Mouse (Mus musculus) granulocyte monocyte progenitor cell, adult 5-6 weeks (primary cell): ENCODE measurements at regions not wholly inside any gene's neighbourhood (a gene's known extent, or its start where the extent isn't known, plus 50 kb on each side); places are given as distances from the start of the nearest gene placed in this dataset.

ENCODE experiments used
- ATAC-seq: replicated peaks from 2 replicates; pipeline ENCODE4 v1.8.0; 2016; ENCODE audit warnings: mild to moderate bottlenecking, moderate TSS enrichment, inconsistent platforms; ENCODE audit not compliant: poor library complexity, severe bottlenecking

DNA sequence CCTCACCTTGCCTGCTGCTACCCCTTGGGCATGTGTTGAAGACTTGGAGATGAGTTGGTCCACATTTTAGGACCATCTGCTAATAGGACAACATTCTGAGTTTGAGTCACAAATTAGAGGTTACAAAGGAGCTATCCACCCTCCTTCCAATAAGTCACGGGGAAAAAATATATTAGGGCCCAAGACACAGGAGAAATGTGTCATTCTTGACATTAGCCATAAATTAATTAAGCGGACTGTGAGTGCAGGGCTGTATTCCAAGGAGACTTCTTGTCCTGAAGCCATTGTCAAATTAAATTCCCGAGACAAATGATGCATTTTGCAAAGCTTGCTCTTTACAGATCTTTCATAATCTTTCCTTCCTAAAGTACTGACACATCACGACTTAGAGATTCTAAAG is 79.2 kb downstream of the 1700020N01Rik start:
- no peak for ATAC-seq

GRCm38 (mm10) chr10:21672666-21673065 is 79.7 kb downstream of the 1700020N01Rik start:
- no peak for ATAC-seq

- ATAC-seq, result no peak
These were observed 80.9 kb downstream of the 1700020N01Rik start for GRCm38 (mm10) chr10:21673831-21674230.

DNA sequence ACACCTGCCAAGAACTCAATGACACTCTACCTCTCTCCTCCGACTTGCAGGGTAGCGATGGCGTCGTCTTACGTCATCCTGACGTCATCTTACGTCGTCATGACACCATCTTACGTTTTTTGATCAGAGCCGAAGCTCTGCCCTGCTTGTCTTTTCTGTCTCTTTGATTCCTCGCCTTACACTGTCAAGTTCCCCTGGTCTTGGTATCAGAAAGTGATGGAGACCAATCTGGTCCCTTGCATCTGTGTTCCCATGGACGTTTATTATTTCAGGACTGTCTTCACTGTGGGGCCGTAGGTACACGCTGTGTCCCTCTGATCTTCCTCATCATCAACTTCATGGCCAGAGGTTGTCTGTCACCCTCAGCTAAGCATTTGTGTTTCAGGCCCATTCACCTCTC is 82.8 kb downstream of the 1700020N01Rik start:
- no peak for ATAC-seq

DNA sequence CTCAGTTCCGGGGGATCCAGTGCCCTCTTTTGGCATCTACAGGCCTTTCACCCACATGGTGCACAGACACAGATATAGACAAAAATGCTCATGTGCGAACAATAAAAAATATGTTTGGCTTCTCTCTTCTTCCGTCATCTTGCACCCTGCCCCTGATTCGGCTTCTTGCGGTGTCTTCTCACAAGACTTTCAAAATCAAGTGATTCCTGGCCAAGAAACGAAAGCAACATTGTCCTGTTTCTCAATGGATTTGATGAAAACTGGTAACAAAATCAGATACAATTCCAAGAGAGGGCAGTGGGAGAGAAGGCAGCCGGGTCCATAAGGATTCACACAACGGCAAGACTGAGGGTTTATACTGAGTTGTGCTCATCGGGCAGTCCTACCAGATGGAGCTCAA is 85.0 kb downstream of the 1700020N01Rik start:
- ATAC-seq, result no peak

- ATAC-seq, result peak; percentile 83
These were observed 85.4 kb downstream of the 1700020N01Rik start for GRCm38 (mm10) chr10:21678372-21678771.

GRCm38 (mm10) chr10:21678811-21679451 is 86.0 kb downstream of the 1700020N01Rik start:
- ATAC-seq, result peak; percentile 65

DNA sequence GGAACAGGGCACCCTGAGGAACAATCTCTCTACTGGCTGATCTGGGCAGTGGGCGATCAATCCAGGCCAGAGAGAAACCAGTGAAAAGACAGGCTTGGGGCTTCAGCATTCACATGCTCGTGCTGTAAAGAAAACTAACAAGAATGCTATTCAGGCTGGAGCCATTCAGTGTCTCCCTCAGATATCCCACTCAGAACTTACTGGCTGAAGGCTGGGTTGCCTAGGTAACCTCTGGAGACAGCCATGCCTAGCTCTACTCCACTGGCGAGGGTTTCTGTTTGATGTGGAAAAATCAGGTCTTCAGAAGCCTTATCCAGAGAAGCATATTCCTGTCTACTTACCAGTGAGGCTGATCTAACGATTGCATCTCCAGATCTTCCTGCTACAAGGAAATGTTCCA is 87.8 kb downstream of the 1700020N01Rik start:
- ATAC-seq, result no peak

DNA sequence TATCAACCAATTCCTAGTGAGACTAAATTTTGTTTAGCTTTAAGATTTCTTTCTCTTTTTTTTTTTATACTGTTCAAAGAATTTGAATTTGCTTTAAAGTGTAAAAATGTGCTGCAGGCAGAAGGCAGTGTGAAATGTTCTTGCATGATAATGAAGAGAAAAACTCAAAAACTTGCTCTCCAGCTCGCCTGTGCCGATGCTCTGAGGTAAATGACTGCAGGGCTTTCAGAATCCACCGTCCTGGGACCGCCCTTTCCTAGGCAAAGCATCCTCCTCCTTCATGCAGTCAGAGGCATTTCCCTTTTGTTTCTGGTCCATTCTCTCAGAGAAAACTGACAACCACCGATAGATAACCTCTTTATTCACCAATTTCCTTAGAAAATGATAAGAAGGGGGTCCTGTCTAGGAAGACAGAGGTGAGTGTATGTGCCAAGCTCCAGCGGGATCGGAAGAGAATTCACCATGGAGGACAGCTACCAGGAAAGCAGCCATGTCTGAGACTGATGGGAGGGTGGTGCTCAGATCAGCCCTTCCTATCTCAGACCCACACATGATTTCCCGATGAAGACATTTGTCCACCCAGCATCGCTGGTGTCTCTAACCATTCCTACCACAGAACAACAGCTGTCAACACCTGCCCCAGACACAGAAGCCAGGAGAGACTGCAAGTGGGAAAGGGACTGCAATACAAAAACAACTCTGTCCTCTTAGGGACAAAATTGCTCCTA is 91.5 kb downstream of the 1700020N01Rik start:
- ATAC-seq, result no peak

- no peak for ATAC-seq
These were observed 92.3 kb downstream of the 1700020N01Rik start for GRCm38 (mm10) chr10:21685122-21685798.

- no peak for ATAC-seq
These were observed 93.1 kb downstream of the 1700020N01Rik start for GRCm38 (mm10) chr10:21686060-21686459.

DNA sequence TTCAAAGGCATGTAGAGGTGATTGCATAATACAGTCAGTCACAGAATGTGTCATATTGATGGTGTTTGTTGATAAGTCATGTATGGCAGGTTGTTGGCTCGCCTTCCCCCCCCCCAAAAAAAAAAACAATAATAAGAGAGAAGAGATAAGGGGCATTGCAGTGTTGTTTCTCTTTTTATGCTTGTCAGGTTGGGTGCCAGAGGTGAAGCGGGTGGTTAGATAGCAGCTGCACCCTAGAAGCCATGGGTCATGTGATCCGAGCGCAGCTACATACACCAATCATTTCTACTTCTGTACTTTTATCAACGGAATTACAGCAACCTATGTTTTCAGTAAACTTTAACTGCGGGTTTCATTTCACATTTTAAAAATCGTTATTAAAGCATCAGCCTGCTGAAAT is 94.5 kb downstream of the 1700020N01Rik start:
- ATAC-seq, result no peak

GRCm38 (mm10) chr10:21688513-21688912 is 95.6 kb downstream of the 1700020N01Rik start:
- no peak for ATAC-seq

- no peak for ATAC-seq
These were observed 96.9 kb downstream of the 1700020N01Rik start for GRCm38 (mm10) chr10:21689847-21690269.

DNA sequence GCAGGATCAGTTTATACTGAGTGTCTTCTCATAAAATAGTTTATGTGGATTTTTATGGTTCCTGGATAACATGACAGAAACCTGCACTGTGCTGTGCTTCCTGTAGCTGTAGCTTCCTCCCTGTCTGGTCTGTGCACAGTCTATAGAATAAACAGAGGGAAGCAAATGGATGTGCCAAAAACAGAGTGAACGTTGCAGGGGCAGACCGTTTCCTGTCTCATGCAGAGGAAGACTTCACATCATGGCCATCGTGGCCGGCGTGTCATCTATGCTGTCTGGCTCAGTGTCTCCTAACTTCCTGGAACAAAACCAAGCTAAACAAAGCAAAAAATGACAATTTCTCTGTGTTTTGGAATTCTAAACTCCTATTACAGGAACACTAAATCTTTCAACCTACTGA is 102.2 kb downstream of the 1700020N01Rik start:
- ATAC-seq, result no peak

DNA sequence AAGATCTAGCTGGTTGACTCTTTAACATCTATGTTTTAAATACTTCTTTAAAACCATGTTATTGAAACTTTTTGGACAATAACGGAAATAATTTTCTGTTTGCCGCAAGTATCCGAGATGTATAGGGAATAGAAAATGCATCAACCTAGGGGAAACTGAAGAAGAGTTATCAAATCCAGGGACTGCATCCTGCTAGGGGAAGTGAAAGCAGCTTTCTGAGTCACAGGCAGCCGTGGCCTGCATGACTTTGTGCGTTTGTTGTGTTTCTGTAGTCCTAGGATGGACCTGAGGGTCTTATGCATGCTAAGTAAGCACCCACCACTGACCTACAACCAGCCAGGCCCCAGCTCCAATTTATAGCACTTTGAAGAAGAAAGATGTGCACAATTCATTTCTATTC is 103.7 kb downstream of the 1700020N01Rik start:
- ATAC-seq, result peak; percentile 67

DNA sequence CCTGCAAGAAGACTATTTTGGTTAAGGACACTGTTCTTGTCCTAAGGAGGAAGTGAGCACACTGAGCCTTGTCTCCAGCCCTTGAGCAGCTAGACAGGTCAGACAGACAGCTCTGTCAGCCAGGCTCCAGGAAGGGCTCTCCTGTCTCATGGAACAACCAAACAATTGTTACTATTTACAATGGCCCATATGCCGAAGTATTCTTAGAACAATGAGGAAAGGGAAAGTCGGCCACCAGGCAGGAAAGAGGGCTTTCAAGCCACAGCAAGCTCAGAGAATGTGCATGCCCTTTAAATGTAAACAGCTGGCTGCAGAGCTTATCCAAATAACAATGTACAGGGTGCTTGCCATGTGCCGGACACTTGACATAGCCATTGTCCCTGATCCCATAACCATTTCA is 108.6 kb downstream of the 1700020N01Rik start:
- no peak for ATAC-seq

- no peak for ATAC-seq
These were observed 109.2 kb downstream of the 1700020N01Rik start for GRCm38 (mm10) chr10:21702134-21702533.

DNA sequence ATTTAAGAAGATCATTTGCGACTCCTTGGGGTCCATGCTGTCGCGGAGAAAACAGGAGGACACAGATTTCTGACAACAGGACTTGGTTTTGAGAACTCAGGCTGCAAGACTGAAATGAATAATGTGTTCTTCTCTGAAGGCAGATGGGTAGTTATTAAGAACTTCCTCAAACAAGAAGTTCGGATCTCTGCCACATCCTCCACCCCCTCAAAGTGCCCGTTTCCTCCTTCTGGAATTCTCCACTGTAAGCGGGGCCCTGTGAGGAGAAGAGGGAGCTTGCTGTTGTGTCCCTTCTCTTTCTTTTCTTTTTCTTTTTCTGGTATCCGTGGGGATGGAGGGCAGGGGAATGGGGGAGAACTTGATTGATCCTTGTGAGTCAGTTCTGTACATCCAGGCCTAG is 118.9 kb downstream of the 1700020N01Rik start:
- ATAC-seq, result no peak

DNA sequence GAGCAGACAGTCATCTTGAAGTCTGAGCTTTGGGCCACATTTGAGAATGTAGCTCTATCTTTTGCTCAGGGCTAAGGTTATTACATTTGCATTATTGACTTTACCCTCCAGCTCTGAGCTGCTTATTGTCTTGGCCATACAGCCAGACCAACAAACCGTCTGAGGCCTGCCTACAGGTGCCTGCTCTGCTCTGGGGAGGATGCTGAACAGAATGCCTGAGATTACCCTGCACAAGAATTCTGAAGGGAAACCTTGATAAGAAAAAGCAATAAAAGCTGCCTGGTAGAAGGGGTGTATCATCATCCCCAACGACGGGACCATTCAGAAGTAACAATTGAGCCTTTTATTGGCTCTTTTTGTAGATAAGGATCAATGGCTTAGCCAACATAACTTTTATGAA is 119.9 kb downstream of the 1700020N01Rik start:
- ATAC-seq, result no peak

GRCm38 (mm10) chr10:21715436-21715835 is 122.5 kb downstream of the 1700020N01Rik start:
- ATAC-seq, result no peak
